Mouse (Mus musculus) bone marrow, adult 2 months (tissue): ENCODE measurements around the gene Lmbrd2. TPM values are rescaled to one million over a fixed set of nuclear protein-coding genes. Genes with fewer than 3 reads are reported as not detected.
A peak's percentile ranks its signal among the peaks of the same experiment; 100 is the strongest.

Experiments used
- H3K27ac ChIP-seq: fragments of 200-500 bp; 2 replicates; pipeline ENCODE4 v1.5.1; 2012; ENCODE audit warnings: low read depth, mild to moderate bottlenecking, control low read depth, inconsistent platforms, low read length; ENCODE audit not compliant: control insufficient read depth, poor library complexity, insufficient read depth
- H3K4me1 ChIP-seq: fragments of 200-500 bp; 2 replicates; pipeline ENCODE4 v1.6.1; 2011; ENCODE audit warnings: low read length; ENCODE audit not compliant: control insufficient read depth, insufficient read depth
- H3K4me3 ChIP-seq: fragments of 200-500 bp; replicated peaks from 2 replicates; pipeline ENCODE3; 2011; ENCODE audit warnings: mild to moderate bottlenecking, low read depth, low read length, control low read depth; ENCODE audit not compliant: control insufficient read depth
- CTCF ChIP-seq: fragments of 200-500 bp; IDR thresholded peaks from 2 replicates; pipeline ENCODE4 v1.5.1; 2011; ENCODE audit warnings: low read length, control low read depth; ENCODE audit not compliant: control insufficient read depth, insufficient read depth
- POLR2A ChIP-seq: fragments of 200-500 bp; IDR thresholded peaks from 2 replicates; pipeline ENCODE4 v1.6.1; 2011; ENCODE audit warnings: low read depth, mild to moderate bottlenecking, control low read depth, low read length, borderline replicate concordance; ENCODE audit not compliant: control insufficient read depth
- WGBS: fragments of 180-500 bp; shearing (Covaris S2); methylation state at CpG from one replicate; pipeline ENCODE4 v1.1.7; 2018; 5-methylcytosine and 5-hydroxymethylcytosine counted together
- polyA plus RNA-seq: library from polyadenylated mRNA; stranded (reverse); fragments of >200 nt; gene quantifications from 2 replicates; pipeline ENCODE4 v1.2.4, GENCODE M21; 2011; ENCODE audit warnings: low replicate concordance; ENCODE audit not compliant: missing spikeins, insufficient read depth, insufficient read length

Lmbrd2 gene
- polyA plus RNA-seq, 1 experiment: 5.1 TPM

DNA sequence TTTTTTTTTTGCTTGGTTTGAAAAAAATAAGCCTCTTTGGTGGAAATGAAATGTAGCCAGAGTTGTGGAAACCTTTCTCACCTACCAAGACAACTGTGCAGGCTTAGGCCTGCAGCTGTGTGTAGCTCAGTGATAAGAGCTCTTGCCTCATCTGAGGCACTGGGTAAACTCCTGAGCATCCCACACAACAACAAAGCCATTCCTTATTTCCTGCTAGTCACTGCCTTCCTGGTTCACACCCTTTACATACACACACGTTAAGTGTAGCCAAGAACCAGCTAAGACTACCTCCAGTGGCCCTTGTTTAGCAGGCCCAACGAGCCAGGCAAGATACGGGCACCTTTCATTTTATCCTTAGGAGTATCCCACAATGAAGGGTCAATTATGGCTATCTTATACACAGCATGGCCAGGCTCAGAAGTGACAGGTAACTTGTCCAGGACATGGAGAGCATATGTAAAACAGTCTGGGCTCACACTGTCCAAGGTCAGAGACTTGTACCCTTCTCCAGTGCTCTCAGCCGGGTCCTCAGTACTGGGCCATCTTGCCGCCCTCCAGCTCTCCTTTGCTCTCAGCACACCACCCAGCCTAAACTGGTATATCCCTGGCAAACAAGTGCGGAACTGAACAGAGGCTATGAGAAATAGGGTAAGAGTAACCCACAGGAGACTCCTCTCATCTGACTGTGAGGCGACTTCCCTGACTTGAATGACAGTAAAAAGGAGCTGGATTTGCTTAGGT lies 13.1 kb upstream of the Lmbrd2 start:
- no peak overlapping the region for H3K27ac ChIP-seq
- TF ChIP-seq CTCF (no peak), POLR2A (no peak)
- no peak overlapping the region for H3K4me3 ChIP-seq
- 88% methylated on average over 7 of the region's 7 CpGs for WGBS
- H3K4me1 ChIP-seq: no peaks in the 10 kb centered on the region

DNA sequence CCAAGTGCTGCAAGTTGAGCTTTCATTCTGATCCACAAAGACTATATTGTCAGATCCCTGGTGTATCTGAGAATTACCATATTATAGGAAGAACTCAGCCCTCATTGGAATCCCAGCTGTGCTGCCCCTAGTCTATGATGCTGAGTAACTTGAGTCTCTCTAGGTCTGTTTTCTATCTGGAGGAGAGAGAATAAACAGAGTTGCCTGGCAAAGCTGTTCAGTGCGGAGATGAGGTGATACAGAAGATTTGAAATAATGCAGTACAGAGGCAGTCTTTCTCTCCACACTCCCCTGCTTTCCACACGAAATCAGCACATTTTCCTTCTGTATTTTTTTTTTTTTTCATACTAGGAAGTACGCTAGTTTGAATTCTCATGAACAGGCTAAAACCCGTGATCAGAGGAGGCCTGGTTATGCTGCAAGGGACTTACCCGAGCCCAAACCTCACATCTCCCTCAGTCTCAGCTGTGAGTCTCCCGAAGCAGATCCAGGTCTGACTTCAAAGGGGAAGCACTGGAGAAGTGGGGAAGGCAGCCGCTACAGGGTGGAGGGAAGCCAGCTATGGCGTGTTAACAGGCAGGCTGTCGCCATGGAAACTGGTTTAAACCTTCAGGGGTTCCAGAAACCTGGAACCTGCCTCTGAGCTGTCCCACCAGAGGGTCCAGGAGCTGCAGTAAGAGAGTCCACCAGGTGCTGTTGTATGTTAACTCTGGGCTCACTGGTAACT lies 9.4 kb upstream of the Lmbrd2 start:
- no peak overlapping the region for H3K4me3 ChIP-seq
- 83% methylated on average over 9 of the region's 9 CpGs for WGBS
- TF ChIP-seq POLR2A (no peak), CTCF (no peak)

DNA sequence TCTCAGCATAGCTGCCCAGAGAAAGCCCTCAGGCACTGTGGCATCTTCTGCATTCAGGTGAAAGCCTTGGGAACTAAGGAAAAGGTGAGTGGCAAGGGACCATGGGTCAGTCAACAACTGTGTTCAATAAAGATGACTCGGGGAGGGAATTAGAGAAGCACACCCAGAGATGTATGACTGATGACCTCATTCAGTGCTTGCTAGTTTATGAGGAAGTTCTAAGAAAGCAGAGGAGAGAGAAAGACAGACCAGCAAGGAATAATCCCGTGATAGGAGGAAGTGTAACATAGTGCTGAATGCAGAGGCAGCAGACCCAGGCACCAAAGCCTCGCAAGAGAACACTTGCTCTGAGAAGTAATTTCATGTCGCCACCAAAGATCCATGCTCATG lies 8.9 kb upstream of the Lmbrd2 start:
- WGBS: 43% methylated on average over 4 of the region's 4 CpGs
- Histone ChIP-seq H3K27ac (no peak overlapping the region), H3K4me3 (no peak overlapping the region), H3K4me1 (no peaks in the 10 kb centered on the region)
- TF ChIP-seq CTCF (no peak), POLR2A (no peak)

More for the DNA sequence above, 9.4 kb upstream of the Lmbrd2 start:
- Histone ChIP-seq H3K27ac (no peak overlapping the region), H3K4me1 (no peaks in the 10 kb centered on the region)

DNA sequence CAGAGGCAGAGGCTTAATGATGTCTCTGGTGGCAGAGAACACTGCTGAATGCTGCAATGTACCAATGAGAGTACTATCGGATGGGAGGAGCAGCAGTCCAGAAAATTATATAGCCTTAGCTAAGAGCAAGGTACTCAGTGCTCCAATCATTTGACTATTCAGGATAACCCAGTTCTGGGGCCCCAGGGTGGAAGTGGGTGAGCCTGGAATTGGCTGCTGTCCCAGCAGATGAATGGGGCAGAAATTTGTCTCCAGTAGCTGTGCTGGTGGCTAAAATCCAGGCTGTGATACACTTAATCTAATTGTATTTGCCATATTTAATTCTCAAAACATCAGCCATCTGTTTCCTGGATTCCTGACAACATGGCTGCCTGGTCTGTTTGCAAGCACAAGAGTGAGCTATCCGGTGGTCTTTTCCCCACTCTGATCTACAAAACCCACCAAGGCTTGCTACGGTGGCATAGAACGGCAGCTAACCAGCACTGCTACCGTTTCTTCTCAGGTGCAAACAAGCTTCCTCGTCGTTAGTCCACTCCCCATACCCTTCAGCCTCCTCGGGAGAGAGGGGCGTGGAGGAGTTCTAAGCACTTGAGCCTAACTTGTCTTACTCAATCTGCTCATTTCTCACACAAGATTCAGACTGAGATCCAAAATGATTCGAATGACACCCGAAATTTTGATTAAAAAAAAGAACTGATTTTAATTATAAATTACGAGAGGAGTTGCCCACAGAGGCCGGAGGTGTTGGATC lies 7.5 kb upstream of the Lmbrd2 start:
- H3K4me3 ChIP-seq: no peak overlapping the region
- TF ChIP-seq CTCF (no peak), POLR2A (no peak)
- H3K27ac ChIP-seq: no peak overlapping the region
- WGBS: 84% methylated on average over 13 of the region's 13 CpGs
- no peaks in the 10 kb centered on the region for H3K4me1 ChIP-seq

DNA sequence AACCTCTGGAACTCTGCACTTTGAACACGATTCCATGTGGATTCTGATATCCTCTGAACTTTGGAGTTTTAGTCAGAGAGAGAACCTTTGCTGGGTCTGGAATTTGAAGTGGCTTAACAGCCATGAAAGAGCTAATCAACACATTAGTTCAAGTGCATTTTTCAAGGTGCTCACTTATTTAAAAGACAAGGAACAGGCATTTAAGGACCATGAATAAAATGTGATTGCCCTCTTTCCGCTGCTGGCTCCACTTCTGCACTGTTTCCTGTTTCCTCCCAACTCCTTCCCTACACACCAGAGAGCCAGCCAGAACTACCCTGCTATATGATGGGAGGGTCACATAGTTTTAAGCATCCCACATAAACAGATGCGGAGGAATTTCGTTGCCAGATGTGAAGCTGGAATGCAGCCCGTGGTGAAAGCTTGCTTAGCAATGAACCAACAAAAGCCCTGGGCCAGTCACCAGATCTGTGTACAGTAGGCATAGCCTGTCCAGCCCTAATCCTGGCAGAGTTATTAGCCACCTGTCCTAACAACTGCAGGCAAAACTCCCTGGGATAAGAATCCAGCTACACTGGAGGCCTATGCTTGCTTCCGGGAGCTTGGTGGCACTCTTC lies 5.4 kb upstream of the Lmbrd2 start:
- no peaks in the 10 kb centered on the region; the same call in 1 of the 2 replicates for H3K4me1 ChIP-seq
- no peak overlapping the region for H3K4me3 ChIP-seq
- 88% methylated on average over 6 of the region's 6 CpGs for WGBS
- no peak overlapping the region for H3K27ac ChIP-seq
- TF ChIP-seq CTCF (no peak), POLR2A (no peak)

DNA sequence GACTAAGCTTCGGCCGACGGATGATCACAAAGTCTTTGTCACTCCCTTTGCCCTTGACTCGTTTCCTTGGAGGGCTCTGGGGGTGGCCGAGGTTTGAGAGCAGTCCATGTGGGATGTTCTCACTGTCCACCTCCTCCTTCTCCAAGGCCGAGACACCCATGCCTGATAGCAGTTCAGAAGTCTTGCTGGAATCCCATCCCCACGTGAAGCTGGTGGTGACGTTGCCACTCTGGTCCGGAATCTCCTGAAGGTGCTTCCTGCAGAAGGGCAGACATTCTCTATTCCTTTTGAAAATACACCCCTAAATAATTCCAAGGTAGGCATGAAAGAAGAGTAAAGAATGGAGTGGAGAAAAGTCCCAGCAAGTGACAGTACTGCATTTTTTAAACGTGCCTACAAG lies 903 bp upstream of the Lmbrd2 start:
- WGBS: 37% methylated on average over 10 of the region's 10 CpGs
- Histone ChIP-seq H3K4me3 (peak overlapping the region; percentile 69), H3K4me1 (no peaks in the 10 kb centered on the region; the same call in 1 of the 2 replicates), H3K27ac (no peak overlapping the region)
- TF ChIP-seq CTCF (no peak), POLR2A (no peak)

DNA sequence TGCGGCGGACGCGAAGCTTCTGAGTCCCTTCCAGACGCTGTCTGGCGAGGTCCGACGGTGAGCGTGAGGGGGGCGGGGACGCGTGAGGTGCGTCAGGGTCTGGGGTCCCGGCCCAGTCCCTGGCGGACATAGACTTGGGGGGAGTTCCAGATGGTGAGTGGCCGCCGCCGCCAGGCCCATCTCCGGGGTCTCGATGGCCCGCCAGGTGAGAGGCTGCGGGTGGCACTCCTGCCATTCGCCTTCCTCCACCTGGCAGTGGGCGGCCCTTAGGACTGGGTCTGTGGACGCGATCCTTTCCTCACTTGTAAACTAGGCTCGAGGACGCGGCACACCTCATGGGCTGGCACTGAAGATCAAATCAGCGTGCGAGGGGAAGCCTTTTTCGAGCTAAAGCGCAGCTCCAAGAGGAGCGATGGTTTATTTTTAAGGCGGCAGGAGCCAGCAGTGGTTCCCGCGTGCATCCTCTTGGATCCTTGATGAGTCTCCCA lies 378 bp downstream of the Lmbrd2 start:
- peak overlapping the region; percentile 35; the same call in 1 of the 2 replicates for H3K27ac ChIP-seq
- WGBS: under 1% methylated on average over 36 of the region's 37 CpGs
- TF ChIP-seq CTCF: no peak
- 0 out of 2 replicates have a peak, but pooled peaks have one; percentile 0 for TF ChIP-seq POLR2A
- no peaks in the 10 kb centered on the region; the same call in 1 of the 2 replicates for H3K4me1 ChIP-seq
- H3K4me3 ChIP-seq: peak overlapping the region; percentile 92
